Mouse (Mus musculus): ENCODE measurements around the gene Tbc1d20. TPM values are rescaled to one million over a fixed set of nuclear protein-coding genes. Genes with fewer than 3 reads are reported as not detected.
A peak's percentile ranks its signal among the peaks of the same experiment; 100 is the strongest.

The Tbc1d20 gene
- polyA plus RNA-seq, 1 experiment from 2014 or later, result 33.6 TPM

DNA sequence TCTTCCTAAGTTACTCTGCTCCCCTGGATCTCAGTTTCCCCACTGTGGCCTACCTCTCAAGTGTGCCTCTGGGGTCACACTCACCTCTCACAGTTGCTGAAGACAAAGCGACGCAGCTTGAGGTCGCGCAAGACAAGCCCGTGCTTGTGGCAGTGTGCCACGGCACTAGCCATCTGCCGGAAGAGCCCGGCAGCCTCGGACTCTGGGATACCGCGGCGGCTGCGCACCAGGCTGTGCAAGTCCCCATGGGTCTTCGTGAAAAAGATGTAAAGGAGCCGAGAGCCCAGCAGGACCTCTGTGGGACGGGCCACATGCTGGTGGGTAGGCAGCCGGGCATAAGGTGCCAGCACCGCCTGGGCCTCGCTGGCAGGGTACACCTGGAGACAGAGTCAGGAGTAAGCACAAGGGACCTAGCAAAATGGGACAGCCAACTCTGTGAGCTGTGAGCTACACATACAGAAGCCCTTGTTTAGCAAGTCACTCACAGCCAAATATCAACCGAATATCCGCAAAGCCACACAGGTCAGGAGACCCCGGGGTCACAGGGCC is 46.1 kb downstream of the Tbc1d20 start:
- Histone ChIP-seq H3K36me3 (no peaks in the 10 kb centered on the region), H3K27ac (ENCODE audit: poor library complexity, severe bottlenecking) (no peak overlapping the region), H3K27me3 (replicated peaks) (no peaks in the 10 kb centered on the region), H3K9me3 (replicated peaks) (no peaks in the 10 kb centered on the region), H3K4me2 (no peak overlapping the region), H3K4me1 (replicated peaks) (peaks cover 28% of the 10 kb centered on the region), H3K4me3 (no peak overlapping the region), H3K9ac (no peak overlapping the region)
- ATAC-seq (ENCODE audit: insufficient number of reproducible peaks, low FRiP score), result no peak
- 78% methylated on average over 22 of the region's 22 CpGs for WGBS

- peak; percentile 94 for ATAC-seq (ENCODE audit: insufficient number of reproducible peaks, low FRiP score)
- no peaks in the 10 kb centered on the region for H3K36me3 ChIP-seq
- peaks cover 25% of the 10 kb centered on the region for H3K4me1 ChIP-seq (replicated peaks)
- WGBS, result under 1% methylated on average over 52 of the region's 52 CpGs
- H3K9ac ChIP-seq, result peak within 1 kb of the TSS; percentile 68
- H3K4me3 ChIP-seq, result peak within 1 kb of the TSS; percentile 59
- H3K27me3 ChIP-seq (replicated peaks), result 0 out of 2 replicates have a peak, but pooled peaks cover 4% of the 10 kb centered on the region
- peak within 1 kb of the TSS; percentile 87 for H3K4me2 ChIP-seq
- peak within 1 kb of the TSS; percentile 33 for H3K27ac ChIP-seq (ENCODE audit: poor library complexity, severe bottlenecking)
- no peaks in the 10 kb centered on the region for H3K9me3 ChIP-seq (replicated peaks)
These were observed 49.9 kb downstream of the Tbc1d20 start, which contains the start of gene Trib3 for GRCm38 (mm10) chr2:152343329-152344213. Trib3 (minus strand) TSS chr2:152344032.

- peak overlapping the region; percentile 33 for H3K27ac ChIP-seq (ENCODE audit: poor library complexity, severe bottlenecking)
- 0 out of 2 replicates have a peak, but pooled peaks have one; percentile 16 for ATAC-seq (ENCODE audit: insufficient number of reproducible peaks, low FRiP score)
- H3K9ac ChIP-seq, result peak overlapping the region; percentile 68
- H3K27me3 ChIP-seq (replicated peaks), result 0 out of 2 replicates have a peak, but pooled peaks cover 4% of the 10 kb centered on the region
- no peaks in the 10 kb centered on the region for H3K9me3 ChIP-seq (replicated peaks)
- H3K4me1 ChIP-seq (replicated peaks), result peaks cover 28% of the 10 kb centered on the region
- H3K4me3 ChIP-seq, result peak overlapping the region; percentile 59
- WGBS, result 11% methylated on average over 10 of the region's 10 CpGs
- H3K4me2 ChIP-seq, result peak overlapping the region; percentile 87
- no peaks in the 10 kb centered on the region for H3K36me3 ChIP-seq
These were observed 50.7 kb downstream of the Tbc1d20 start for GRCm38 (mm10) chr2:152344361-152344760.

- Histone ChIP-seq H3K9me3 (replicated peaks) (no peaks in the 10 kb centered on the region), H3K4me2 (peak overlapping the region; percentile 87; the same call in 1 of the 2 replicates), H3K9ac (no peak overlapping the region; the same call in 1 of the 2 replicates), H3K27ac (ENCODE audit: poor library complexity, severe bottlenecking) (peak overlapping the region; percentile 33; the same call in 1 of the 2 replicates), H3K36me3 (no peaks in the 10 kb centered on the region), H3K4me1 (replicated peaks) (peaks cover 31% of the 10 kb centered on the region), H3K27me3 (replicated peaks) (0 out of 2 replicates have a peak, but pooled peaks cover 4% of the 10 kb centered on the region), H3K4me3 (no peak overlapping the region)
- no peak for ATAC-seq (ENCODE audit: insufficient number of reproducible peaks, low FRiP score)
- WGBS, result 59% methylated on average over 5 of the region's 5 CpGs
These were observed 51.3 kb downstream of the Tbc1d20 start for GRCm38 (mm10) chr2:152344909-152345308.

- 0 out of 2 replicates have a peak, but pooled peaks cover 4% of the 10 kb centered on the region for H3K27me3 ChIP-seq (replicated peaks)
- no peak overlapping the region for H3K27ac ChIP-seq (ENCODE audit: poor library complexity, severe bottlenecking)
- 66% methylated on average over 6 of the region's 6 CpGs for WGBS
- H3K4me1 ChIP-seq (replicated peaks), result peaks cover 31% of the 10 kb centered on the region
- H3K4me3 ChIP-seq, result no peak overlapping the region
- ATAC-seq (ENCODE audit: insufficient number of reproducible peaks, low FRiP score), result no peak
- H3K36me3 ChIP-seq, result no peaks in the 10 kb centered on the region
- no peak overlapping the region for H3K4me2 ChIP-seq
- H3K9me3 ChIP-seq (replicated peaks), result no peaks in the 10 kb centered on the region
- no peak overlapping the region for H3K9ac ChIP-seq
These were observed 51.8 kb downstream of the Tbc1d20 start for GRCm38 (mm10) chr2:152345393-152345792.

DNA sequence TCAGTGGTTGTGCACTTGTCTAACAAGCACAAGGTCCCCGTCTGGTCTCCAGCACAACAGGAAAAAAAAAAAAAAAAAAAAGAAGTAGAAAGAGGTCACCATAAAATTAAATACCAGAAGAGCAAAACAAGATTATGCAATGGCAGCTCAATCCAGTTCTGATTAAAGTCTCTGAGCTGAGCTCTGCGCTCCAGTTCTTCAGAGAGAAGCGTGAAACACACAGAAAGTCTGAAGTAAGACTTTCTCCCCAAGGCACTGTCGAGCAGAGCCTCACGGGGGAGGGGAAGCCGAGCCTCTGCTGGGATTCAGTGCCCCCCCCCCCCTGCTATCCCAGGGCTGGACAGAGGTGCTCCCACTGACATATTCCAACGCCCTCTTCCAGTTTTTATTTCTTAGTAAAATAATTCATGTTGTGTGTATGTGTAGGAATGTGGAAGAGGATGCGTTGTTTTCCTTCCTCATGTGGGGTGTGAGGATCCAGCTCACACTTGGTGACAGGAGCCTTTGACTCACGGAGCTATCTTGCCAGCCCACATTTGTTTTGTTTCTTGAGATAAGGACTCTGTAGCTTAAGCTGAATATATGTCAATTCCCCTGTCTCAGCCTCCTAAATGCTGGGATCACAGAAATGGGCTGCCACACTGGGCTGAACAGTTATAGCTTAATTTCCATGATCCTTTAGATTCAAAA is 53.3 kb downstream of the Tbc1d20 start:
- ATAC-seq (ENCODE audit: insufficient number of reproducible peaks, low FRiP score), result peak; percentile 60
- H3K27me3 ChIP-seq (replicated peaks), result 0 out of 2 replicates have a peak, but pooled peaks cover 4% of the 10 kb centered on the region
- H3K9ac ChIP-seq, result no peak overlapping the region
- peaks cover 31% of the 10 kb centered on the region for H3K4me1 ChIP-seq (replicated peaks)
- no peaks in the 10 kb centered on the region for H3K36me3 ChIP-seq
- WGBS, result 15% methylated on average over 9 of the region's 9 CpGs
- no peak overlapping the region for H3K4me3 ChIP-seq
- peak overlapping the region; percentile 28; the same call in 1 of the 2 replicates for H3K4me2 ChIP-seq
- peak overlapping the region; percentile 68 for H3K27ac ChIP-seq (ENCODE audit: poor library complexity, severe bottlenecking)
- no peaks in the 10 kb centered on the region for H3K9me3 ChIP-seq (replicated peaks)

DNA sequence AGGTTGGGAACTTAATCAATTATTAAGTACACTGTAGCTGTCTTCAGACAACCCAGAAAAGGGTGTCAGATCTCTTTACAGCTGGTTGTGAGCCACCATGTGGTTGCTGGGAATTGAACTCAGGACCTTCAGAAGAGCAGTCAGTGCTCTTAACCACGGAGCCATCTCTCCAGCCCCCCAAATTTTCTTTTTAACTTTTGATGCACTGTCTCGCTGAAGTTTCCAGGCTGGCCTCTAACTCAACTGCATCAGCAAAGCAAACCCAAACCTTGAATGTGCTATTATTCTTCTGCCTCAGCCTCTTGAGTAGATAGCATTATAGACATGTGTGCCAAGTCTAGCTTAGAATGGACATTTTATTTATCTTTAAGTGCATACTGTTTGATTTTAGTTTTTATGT is 54.1 kb downstream of the Tbc1d20 start:
- Histone ChIP-seq H3K9ac (no peak overlapping the region), H3K4me3 (no peak overlapping the region), H3K27ac (ENCODE audit: poor library complexity, severe bottlenecking) (peak overlapping the region; percentile 22; the same call in 1 of the 2 replicates), H3K4me2 (no peak overlapping the region), H3K4me1 (replicated peaks) (peaks cover 31% of the 10 kb centered on the region), H3K36me3 (no peaks in the 10 kb centered on the region), H3K9me3 (replicated peaks) (no peaks in the 10 kb centered on the region), H3K27me3 (replicated peaks) (0 out of 2 replicates have a peak, but pooled peaks cover 4% of the 10 kb centered on the region)
- 70% methylated on average over 2 of the region's 2 CpGs for WGBS
- no peak for ATAC-seq (ENCODE audit: insufficient number of reproducible peaks, low FRiP score)

GRCm38 (mm10) chr2:152349205-152349604 is 55.6 kb downstream of the Tbc1d20 start:
- WGBS, result 67% methylated on average over 6 of the region's 6 CpGs
- no peak overlapping the region for H3K9ac ChIP-seq
- H3K4me3 ChIP-seq, result no peak overlapping the region
- peak; percentile 56 for ATAC-seq (ENCODE audit: insufficient number of reproducible peaks, low FRiP score)
- H3K27me3 ChIP-seq (replicated peaks), result 0 out of 2 replicates have a peak, but pooled peaks cover 4% of the 10 kb centered on the region
- H3K9me3 ChIP-seq (replicated peaks), result no peaks in the 10 kb centered on the region
- no peak overlapping the region for H3K4me2 ChIP-seq
- H3K27ac ChIP-seq (ENCODE audit: poor library complexity, severe bottlenecking), result no peak overlapping the region
- H3K4me1 ChIP-seq (replicated peaks), result peaks cover 27% of the 10 kb centered on the region
- H3K36me3 ChIP-seq, result no peaks in the 10 kb centered on the region

DNA sequence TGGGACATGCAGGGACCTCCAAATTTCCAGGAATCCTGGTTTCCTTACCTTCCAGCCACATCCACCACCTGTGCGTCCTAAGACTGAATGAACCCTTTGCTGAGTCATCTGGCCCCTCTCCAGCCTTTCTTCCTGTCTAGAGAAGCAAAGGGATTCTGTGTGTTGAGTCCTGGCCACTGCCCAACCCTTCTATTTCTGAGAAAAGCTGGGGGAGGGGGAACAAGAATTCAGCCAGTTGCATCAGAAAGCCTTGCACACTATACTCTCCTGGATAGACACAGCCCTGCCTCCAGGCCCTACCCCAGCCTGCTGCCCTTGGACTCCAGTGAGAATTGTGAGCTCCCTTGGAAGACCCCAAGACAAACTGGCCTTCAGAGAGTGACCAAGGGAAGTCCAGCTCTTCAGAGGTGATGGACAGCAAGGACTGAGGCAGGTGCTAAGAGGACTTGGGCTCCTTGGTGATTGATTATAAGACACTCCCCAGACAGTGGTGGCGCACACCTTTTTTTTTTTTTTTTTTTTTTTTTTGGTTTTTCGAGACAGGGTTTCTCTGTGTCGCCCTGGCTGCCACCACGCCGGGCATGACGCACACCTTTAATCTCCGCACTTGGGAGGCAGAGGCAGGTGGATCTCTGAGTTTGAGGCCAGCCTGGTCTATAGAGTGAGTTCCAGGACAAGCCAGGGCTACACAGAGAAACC is 56.4 kb downstream of the Tbc1d20 start:
- Histone ChIP-seq H3K9me3 (replicated peaks) (no peaks in the 10 kb centered on the region), H3K27ac (ENCODE audit: poor library complexity, severe bottlenecking) (no peak overlapping the region), H3K36me3 (no peaks in the 10 kb centered on the region), H3K4me3 (no peak overlapping the region), H3K4me1 (replicated peaks) (peaks cover 22% of the 10 kb centered on the region), H3K27me3 (replicated peaks) (0 out of 2 replicates have a peak, but pooled peaks cover 4% of the 10 kb centered on the region), H3K9ac (no peak overlapping the region), H3K4me2 (peak overlapping the region; percentile 5; the same call in 1 of the 2 replicates)
- ATAC-seq (ENCODE audit: insufficient number of reproducible peaks, low FRiP score), result peak; percentile 75
- WGBS, result 81% methylated on average over 8 of the region's 8 CpGs

GRCm38 (mm10) chr2:152357254-152357653 is 63.6 kb downstream of the Tbc1d20 start:
- H3K4me2 ChIP-seq, result no peak overlapping the region
- no peak for ATAC-seq (ENCODE audit: insufficient number of reproducible peaks, low FRiP score)
- no peak overlapping the region for H3K27ac ChIP-seq (ENCODE audit: poor library complexity, severe bottlenecking)
- H3K4me3 ChIP-seq, result no peak overlapping the region
- no peaks in the 10 kb centered on the region for H3K27me3 ChIP-seq (replicated peaks)
- H3K4me1 ChIP-seq (replicated peaks), result peaks cover 15% of the 10 kb centered on the region
- no peaks in the 10 kb centered on the region for H3K36me3 ChIP-seq
- 0 out of 2 replicates have a peak, but pooled peaks cover 4% of the 10 kb centered on the region for H3K9me3 ChIP-seq (replicated peaks)
- H3K9ac ChIP-seq, result no peak overlapping the region
- WGBS, result 87% methylated on average over 3 of the region's 3 CpGs
